ENCODE assay signal across 11 mouse cellular contexts in genomic region chr10:93083963-93084340, GRCm38 (mm10). TPM values are rescaled to one million over a fixed set of nuclear protein-coding genes. Genes with fewer than 3 reads are reported as not detected.
DNase-seq lines count a peak whose midpoint lies in the region; ATAC-seq and TF ChIP-seq lines count a peak whose summit lies in the region.
"Had no signal": no experiment of that assay in that cellular context is flagged by ENCODE, and none has a peak within 500 bp of the region (broad histone marks: within the 10 kb centered on the region; RNA-seq: fewer than 3 reads in every experiment).

No protein-coding gene starts in this region.

- WGBS in thymus, adult 2 months, result 8% methylated on average over 8 of the region's 8 CpGs
- 55% methylated on average over 8 of the region's 8 CpGs for WGBS in hindbrain, embryonic 12.5 days
- 25% methylated on average over 8 of the region's 8 CpGs for WGBS in midbrain, embryonic 15.5 days

- no peak for TF ChIP-seq CTCF in thymus, adult 2 months (IDR thresholded peaks at IDR 0.05; ENCODE audit: borderline replicate concordance, control insufficient read depth, extremely low read depth, insufficient read depth, low read length, poor library complexity)

- no peaks in the 10 kb centered on the region for H3K9me3 ChIP-seq in hindbrain, embryonic 12.5 days (replicated peaks)
- no peaks in the 10 kb centered on the region for H3K9me3 ChIP-seq in midbrain, embryonic 15.5 days
- H3K9me3 ChIP-seq: embryonic facial prominence, embryonic 15.5 days; limb, embryonic 12.5 days had no signal

- peak overlapping the region; percentile 2; the same call in 1 of the 2 replicates for H3K4me2 ChIP-seq in hindbrain, embryonic 12.5 days (replicated peaks)
- peak overlapping the region; percentile 25; the same call in 1 of the 2 replicates for H3K4me2 ChIP-seq in midbrain, embryonic 15.5 days

- peak overlapping the region; percentile 50 for H3K27ac ChIP-seq in thymus, adult 2 months (ENCODE audit: control insufficient read depth, insufficient read depth, low read length)
- H3K27ac ChIP-seq in hindbrain, embryonic 12.5 days, result no peak overlapping the region
- peak overlapping the region; percentile 66 for H3K27ac ChIP-seq in midbrain, embryonic 15.5 days
- H3K27ac ChIP-seq: embryonic facial prominence, embryonic 15.5 days; limb, embryonic 12.5 days had no signal

- H3K27me3 ChIP-seq in thymus, adult 2 months (ENCODE audit: control insufficient read depth, insufficient read depth, low read length), result no peaks in the 10 kb centered on the region
- H3K27me3 ChIP-seq in hindbrain, embryonic 12.5 days, result no peaks in the 10 kb centered on the region
- no peaks in the 10 kb centered on the region for H3K27me3 ChIP-seq in midbrain, embryonic 15.5 days (replicated peaks)
- H3K27me3 ChIP-seq: embryonic facial prominence, embryonic 15.5 days; limb, embryonic 12.5 days had no signal

- H3K36me3 ChIP-seq in thymus, adult 2 months (ENCODE audit: control insufficient read depth, insufficient read depth, low read length), result no peaks in the 10 kb centered on the region
- H3K36me3 ChIP-seq in hindbrain, embryonic 12.5 days, result no peaks in the 10 kb centered on the region
- H3K36me3 ChIP-seq in midbrain, embryonic 15.5 days (replicated peaks), result no peaks in the 10 kb centered on the region
- H3K36me3 ChIP-seq: embryonic facial prominence, embryonic 15.5 days; limb, embryonic 12.5 days had no signal

- H3K4me1 ChIP-seq in thymus, adult 2 months (replicated peaks; ENCODE audit: control insufficient read depth, insufficient read depth, low read length), result peaks cover 14% of the 10 kb centered on the region
- H3K4me1 ChIP-seq in hindbrain, embryonic 12.5 days, result peaks cover 19% of the 10 kb centered on the region; the same call in 1 of the 2 replicates
- peaks cover 31% of the 10 kb centered on the region for H3K4me1 ChIP-seq in midbrain, embryonic 15.5 days

- DNase-seq in thymus, adult 2 months, result peak; percentile 26
- no peak for DNase-seq in thymus, adult 18-20 months
- DNase-seq in ovary, postnatal 36 days (ENCODE audit: low spot score), result no peak
- no peak for DNase-seq in lung, postnatal 25 days (ENCODE audit: low spot score)
- no peak for DNase-seq in frontal cortex, postnatal 36 days (ENCODE audit: low spot score in 2 of 2)
- DNase-seq: lung, adult 18-20 months; right cerebral cortex, postnatal 25 days had no signal

- ATAC-seq in hindbrain, embryonic 12.5 days (ENCODE audit: low FRiP score), result no peak
- ATAC-seq in midbrain, embryonic 15.5 days (replicated peaks), result no peak

- no peak overlapping the region for H3K4me3 ChIP-seq in thymus, adult 2 months (ENCODE audit: control insufficient read depth, insufficient read depth, low read length)
- H3K4me3 ChIP-seq in hindbrain, embryonic 12.5 days, result no peak overlapping the region
- H3K4me3 ChIP-seq in midbrain, embryonic 15.5 days, result no peak overlapping the region

- no peak overlapping the region for H3K9ac ChIP-seq in hindbrain, embryonic 12.5 days
- H3K9ac ChIP-seq in midbrain, embryonic 15.5 days, result no peak overlapping the region
- H3K9ac ChIP-seq: embryonic facial prominence, embryonic 15.5 days; limb, embryonic 12.5 days had no signal

- TF ChIP-seq POLR2A in thymus, adult 2 months (IDR thresholded peaks at IDR 0.05; ENCODE audit: control insufficient read depth, extremely low read depth, insufficient read depth, low read length, poor library complexity), result no peak

RNA-seq across cellular contexts. Expression of gene Cfap54, which starts 2.5 kb away (rescaled TPM):
- polyA plus RNA-seq in thymus, adult 2 months (2012; rRNA removed), result 0.44 and 0.79 TPM in 2 replicates
- polyA plus RNA-seq in hindbrain, embryonic 12.5 days (2016; fragmentation: Nextera tagmentation; extraction: Ambion mirVana), result 2.0 and 2.5 TPM in 2 replicates
- polyA plus RNA-seq in midbrain, embryonic 15.5 days (2015; fragmentation: Nextera tagmentation; extraction: Ambion mirVana), result 3.0 and 4.0 TPM in 2 replicates
